Mouse (Mus musculus): ENCODE results near the gene Gm20388. TPM values are rescaled to one million over a fixed set of nuclear protein-coding genes. Genes with fewer than 3 reads are reported as not detected.

Gene Gm20388
- polyA plus RNA-seq, 2 experiments: 8.5 TPM; not detected in 1

DNA sequence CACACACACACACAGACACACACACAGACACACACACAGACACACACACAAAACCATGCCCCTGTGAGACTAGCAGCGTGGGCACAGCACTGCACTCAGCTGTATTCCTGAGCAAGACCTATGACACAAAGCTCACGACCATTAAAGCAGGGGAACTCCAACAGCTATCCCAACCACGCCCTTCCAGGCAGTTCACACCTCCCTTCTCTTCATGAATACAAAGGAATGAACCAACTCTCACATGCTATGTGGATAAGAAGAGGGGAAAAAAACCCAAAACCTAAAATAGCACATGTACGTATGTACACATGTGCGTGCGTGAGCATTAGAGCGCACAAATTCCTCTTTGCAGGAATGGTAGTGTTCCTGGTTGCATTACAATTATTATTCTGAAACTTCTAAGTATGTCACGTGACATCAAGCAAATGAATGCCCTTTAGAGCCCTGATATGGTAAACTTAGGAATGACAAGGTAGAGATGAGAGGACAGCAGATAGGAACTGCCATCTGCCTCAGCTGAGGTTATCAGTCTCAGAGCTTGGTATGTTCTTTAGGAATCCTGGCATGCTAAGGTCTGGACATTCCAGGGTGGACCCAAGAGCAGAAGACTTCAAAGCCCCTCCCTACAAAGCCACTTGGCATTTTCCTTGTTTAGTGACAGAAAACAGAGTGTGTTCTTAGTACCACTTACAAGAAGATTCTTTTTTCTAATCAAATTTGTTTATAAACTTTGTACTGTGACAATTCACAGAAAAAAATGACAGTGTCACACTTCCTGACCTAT is 3015.5 kb downstream of the Gm20388 start:
- TF ChIP-seq EP300 (IDR thresholded peaks at IDR 0.05; ENCODE audit: low read depth) (no peak), CTCF (IDR thresholded peaks at IDR 0.05; ENCODE audit: low read depth) (no peak)
- DNase-seq (ENCODE audit: low read depth in 3 of 3, low spot score in 3 of 3) (no peak), ATAC-seq (ENCODE audit: insufficient read depth) (no peak)
- Histone ChIP-seq H3K4me1 (replicated peaks; ENCODE audit: control insufficient read depth in 2 of 2, insufficient read depth in 2 of 2, low read length in 1 of 2) (peaks cover 0 to 14% of the 10 kb centered on the region in 2 experiments), H3K27ac (no peak overlapping the region), H3K36me3 (replicated peaks; ENCODE audit: control insufficient read depth, insufficient read depth, low read depth) (no peaks in the 10 kb centered on the region), H3K27me3 (ENCODE audit: control insufficient read depth, insufficient read depth, low read length) (no peaks in the 10 kb centered on the region), H3K4me2 (ENCODE audit: low read depth) (no peak overlapping the region), H3K4me3 (ENCODE audit: insufficient read depth in 1 of 2, low read depth in 2 of 2, low read length in 2 of 2) (no peak overlapping the region), H3K9me3 (ENCODE audit: control insufficient read depth, low read length) (no peaks in the 10 kb centered on the region), H3K9ac (replicated peaks) (no peak overlapping the region)
- 76% methylated on average over 8 of the region's 8 CpGs for WGBS (ENCODE audit: insufficient replicate concordance)

DNA sequence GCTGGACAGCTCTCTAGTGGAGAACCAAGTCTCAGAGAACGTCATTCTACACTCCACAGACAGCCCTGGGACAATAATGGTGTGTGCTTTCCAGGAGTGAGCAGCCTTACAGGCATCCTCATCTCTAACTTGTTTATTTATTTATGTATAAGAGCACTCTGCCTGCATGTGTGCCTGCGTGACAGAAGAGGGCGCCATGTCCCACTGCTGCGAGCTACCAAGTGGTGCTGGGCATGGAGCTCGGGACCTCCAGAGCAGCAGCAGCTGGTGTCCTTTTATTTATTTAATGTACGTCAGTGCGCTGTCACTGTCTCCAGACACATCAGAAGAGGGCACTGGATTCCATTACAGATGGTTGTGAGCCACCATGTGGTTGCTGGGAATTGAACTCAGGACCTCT is 3016.1 kb downstream of the Gm20388 start:
- H3K9ac ChIP-seq (replicated peaks): no peak overlapping the region
- no peak overlapping the region for H3K4me2 ChIP-seq (ENCODE audit: low read depth)
- 77% methylated on average over 7 of the region's 7 CpGs for WGBS (ENCODE audit: insufficient replicate concordance)
- no peaks in the 10 kb centered on the region for H3K36me3 ChIP-seq (replicated peaks; ENCODE audit: control insufficient read depth, insufficient read depth, low read depth)
- DNase-seq (ENCODE audit: low read depth in 3 of 3, low spot score in 3 of 3) (no peak), ATAC-seq (ENCODE audit: insufficient read depth) (no peak)
- H3K9me3 ChIP-seq (ENCODE audit: control insufficient read depth, low read length): no peaks in the 10 kb centered on the region
- no peak overlapping the region for H3K27ac ChIP-seq
- no peak overlapping the region for H3K4me3 ChIP-seq (ENCODE audit: insufficient read depth in 1 of 2, low read depth in 2 of 2, low read length in 2 of 2)
- no peaks in the 10 kb centered on the region for H3K27me3 ChIP-seq (ENCODE audit: control insufficient read depth, insufficient read depth, low read length)
- TF ChIP-seq CTCF (IDR thresholded peaks at IDR 0.05; ENCODE audit: low read depth): peak; percentile 79
- TF ChIP-seq EP300 (IDR thresholded peaks at IDR 0.05; ENCODE audit: low read depth): no peak
- H3K4me1 ChIP-seq (replicated peaks; ENCODE audit: control insufficient read depth in 2 of 2, insufficient read depth in 2 of 2, low read length in 1 of 2): peaks cover 0 to 17% of the 10 kb centered on the region in 2 experiments

DNA sequence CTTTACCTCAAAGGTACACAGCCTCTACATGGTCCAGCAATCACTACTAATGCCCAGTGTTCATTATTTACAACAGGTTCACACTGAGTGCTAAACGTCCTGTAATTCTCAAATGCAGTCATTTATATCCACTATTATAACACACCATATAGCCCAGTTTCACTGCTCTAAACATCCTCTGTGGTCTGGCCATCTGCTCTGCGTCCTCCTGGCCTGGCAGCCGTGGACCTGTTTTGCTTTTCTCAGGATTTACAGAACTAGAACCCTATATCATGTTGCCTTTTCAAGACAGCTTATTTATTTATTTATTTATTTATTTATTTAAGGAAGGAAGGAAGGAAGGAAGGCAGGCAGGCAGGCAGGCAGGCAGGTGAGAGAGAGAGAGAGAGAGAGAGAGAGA is 3017.2 kb downstream of the Gm20388 start:
- TF ChIP-seq CTCF (IDR thresholded peaks at IDR 0.05; ENCODE audit: low read depth): no peak
- no peak for TF ChIP-seq EP300 (IDR thresholded peaks at IDR 0.05; ENCODE audit: low read depth)
- Histone ChIP-seq H3K9me3 (ENCODE audit: control insufficient read depth, low read length) (no peaks in the 10 kb centered on the region), H3K4me3 (ENCODE audit: insufficient read depth in 1 of 2, low read depth in 2 of 2, low read length in 2 of 2) (no peak overlapping the region), H3K27me3 (ENCODE audit: control insufficient read depth, insufficient read depth, low read length) (no peaks in the 10 kb centered on the region), H3K4me2 (ENCODE audit: low read depth) (no peak overlapping the region), H3K9ac (replicated peaks) (no peak overlapping the region), H3K36me3 (replicated peaks; ENCODE audit: control insufficient read depth, insufficient read depth, low read depth) (no peaks in the 10 kb centered on the region), H3K4me1 (replicated peaks; ENCODE audit: control insufficient read depth in 2 of 2, insufficient read depth in 2 of 2, low read length in 1 of 2) (peaks cover 5 to 20% of the 10 kb centered on the region in 2 experiments), H3K27ac (no peak overlapping the region)
- WGBS (ENCODE audit: insufficient replicate concordance): 74% methylated on average over 3 of the region's 3 CpGs
- DNase-seq (ENCODE audit: low read depth in 3 of 3, low spot score in 3 of 3): no peak
- no peak for ATAC-seq (ENCODE audit: insufficient read depth)

DNA sequence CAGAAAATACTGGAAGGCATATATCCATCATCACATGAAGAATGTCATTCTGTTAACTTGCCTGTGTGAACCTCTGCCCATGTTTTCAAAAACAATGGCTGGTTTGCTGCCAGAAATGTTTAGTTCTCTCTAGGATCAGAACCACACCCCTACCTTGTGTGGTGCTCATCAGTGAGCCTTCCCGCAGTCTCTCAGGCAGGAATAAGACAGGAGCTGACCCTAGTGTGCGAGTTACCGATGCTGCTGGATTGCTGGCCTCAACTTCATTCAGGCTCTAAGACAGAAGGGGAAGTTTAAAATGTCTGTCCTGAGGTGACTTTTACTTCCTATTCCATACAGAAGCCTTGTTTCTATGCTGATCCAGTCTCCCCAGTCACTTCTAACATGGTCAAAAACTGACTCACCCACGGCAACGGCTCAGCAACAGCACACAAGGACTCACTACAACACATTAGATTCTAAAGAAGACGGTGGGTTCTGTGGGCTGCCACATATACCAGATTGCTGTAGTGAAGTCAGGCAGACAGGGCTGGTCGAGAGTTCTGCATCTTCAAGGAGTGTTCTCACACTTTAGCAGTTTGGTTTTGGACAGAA is 3018.1 kb downstream of the Gm20388 start:
- no peaks in the 10 kb centered on the region for H3K9me3 ChIP-seq (ENCODE audit: control insufficient read depth, low read length)
- H3K9ac ChIP-seq (replicated peaks): no peak overlapping the region
- H3K4me2 ChIP-seq (ENCODE audit: low read depth): no peak overlapping the region
- TF ChIP-seq CTCF (IDR thresholded peaks at IDR 0.05; ENCODE audit: low read depth) (no peak), EP300 (IDR thresholded peaks at IDR 0.05; ENCODE audit: low read depth) (no peak)
- 49% methylated on average over 7 of the region's 7 CpGs for WGBS (ENCODE audit: insufficient replicate concordance)
- H3K27ac ChIP-seq: no peak overlapping the region
- DNase-seq (ENCODE audit: low read depth in 3 of 3, low spot score in 3 of 3): peak in 1 of 3 experiments; percentile 30
- peaks cover 5 to 23% of the 10 kb centered on the region in 2 experiments for H3K4me1 ChIP-seq (replicated peaks; ENCODE audit: control insufficient read depth in 2 of 2, insufficient read depth in 2 of 2, low read length in 1 of 2)
- no peaks in the 10 kb centered on the region for H3K36me3 ChIP-seq (replicated peaks; ENCODE audit: control insufficient read depth, insufficient read depth, low read depth)
- no peaks in the 10 kb centered on the region for H3K27me3 ChIP-seq (ENCODE audit: control insufficient read depth, insufficient read depth, low read length)
- no peak overlapping the region for H3K4me3 ChIP-seq (ENCODE audit: insufficient read depth in 1 of 2, low read depth in 2 of 2, low read length in 2 of 2)
- ATAC-seq (ENCODE audit: insufficient read depth): no peak

DNA sequence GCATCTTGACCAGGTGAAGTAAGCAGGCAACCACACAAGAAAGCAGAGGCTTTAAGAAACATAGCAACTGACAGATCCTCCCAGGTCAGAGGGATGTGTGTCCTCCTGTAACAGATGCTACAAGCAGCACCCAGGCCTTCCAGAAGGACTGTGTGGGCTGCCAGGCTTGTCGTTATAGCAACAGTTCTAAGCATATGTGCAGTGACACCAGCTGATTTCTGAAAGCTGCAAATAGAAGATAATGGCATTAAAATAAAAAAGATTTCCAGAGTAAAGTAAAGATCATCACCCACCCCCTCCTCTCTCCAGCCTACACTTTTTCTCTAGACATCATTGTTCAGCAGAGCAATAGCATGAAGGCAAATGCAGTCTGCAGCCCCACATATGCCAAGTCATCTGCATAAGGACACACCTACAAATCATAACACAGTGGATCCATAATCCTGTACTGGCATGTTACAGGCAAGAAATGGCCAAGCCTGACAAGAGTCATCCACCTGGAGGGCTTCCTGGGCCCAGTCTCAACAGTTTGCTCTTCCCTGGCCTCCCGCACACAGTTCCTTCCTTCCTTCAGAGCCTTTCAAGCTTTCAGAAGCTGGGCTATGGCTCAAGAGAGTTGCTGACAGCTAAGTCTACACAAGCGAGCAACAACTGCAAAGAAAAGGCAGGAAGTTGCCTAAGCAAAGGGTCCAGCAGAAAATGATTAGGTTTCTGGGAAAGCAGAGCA is 3021.4 kb downstream of the Gm20388 start:
- Histone ChIP-seq H3K9me3 (ENCODE audit: control insufficient read depth, low read length) (no peaks in the 10 kb centered on the region), H3K4me3 (ENCODE audit: insufficient read depth in 1 of 2, low read depth in 2 of 2, low read length in 2 of 2) (no peak overlapping the region), H3K9ac (replicated peaks) (no peak overlapping the region), H3K36me3 (replicated peaks; ENCODE audit: control insufficient read depth, insufficient read depth, low read depth) (no peaks in the 10 kb centered on the region), H3K27ac (no peak overlapping the region), H3K27me3 (ENCODE audit: control insufficient read depth, insufficient read depth, low read length) (no peaks in the 10 kb centered on the region), H3K4me2 (ENCODE audit: low read depth) (no peak overlapping the region), H3K4me1 (replicated peaks; ENCODE audit: control insufficient read depth in 2 of 2, insufficient read depth in 2 of 2, low read length in 1 of 2) (peaks cover 9 to 17% of the 10 kb centered on the region in 2 experiments)
- TF ChIP-seq EP300 (IDR thresholded peaks at IDR 0.05; ENCODE audit: low read depth) (no peak), CTCF (IDR thresholded peaks at IDR 0.05; ENCODE audit: low read depth) (no peak)
- DNase-seq (ENCODE audit: low read depth in 3 of 3, low spot score in 3 of 3) (no peak), ATAC-seq (ENCODE audit: insufficient read depth) (no peak)
- WGBS (ENCODE audit: insufficient replicate concordance): 37% methylated on average over 3 of the region's 3 CpGs

All from liver, embryonic 14.5 days (tissue).